Mouse (Mus musculus) thymus, adult 2 months (tissue): Measurements from ENCODE around the gene Urb2.

Experiments used
- CTCF ChIP-seq: fragments of 200-500 bp; IDR thresholded peaks from 2 replicates; pipeline ENCODE4 v1.5.1; 2012; ENCODE audit warnings: mild to moderate bottlenecking, control low read depth, low read length, moderate library complexity, borderline replicate concordance; ENCODE audit not compliant: control insufficient read depth, poor library complexity, insufficient read depth; ENCODE audit errors: extremely low read depth
- POLR2A ChIP-seq: fragments of 200-500 bp; IDR thresholded peaks from 2 replicates; pipeline ENCODE4 v1.6.1; 2012; ENCODE audit warnings: mild to moderate bottlenecking, low read length, control low read depth, moderate library complexity; ENCODE audit not compliant: control insufficient read depth, poor library complexity, insufficient read depth; ENCODE audit errors: extremely low read depth

- no peak for TF ChIP-seq POLR2A
- peak; percentile 82; the same call in 1 of the 2 replicates for TF ChIP-seq CTCF
Observed at GRCm38 (mm10) chr8:124052110-124052509, 30.8 kb downstream of the Urb2 start.
